Comparison of ENCODE assay signal across 8 mouse cellular contexts in the genomic region with DNA sequence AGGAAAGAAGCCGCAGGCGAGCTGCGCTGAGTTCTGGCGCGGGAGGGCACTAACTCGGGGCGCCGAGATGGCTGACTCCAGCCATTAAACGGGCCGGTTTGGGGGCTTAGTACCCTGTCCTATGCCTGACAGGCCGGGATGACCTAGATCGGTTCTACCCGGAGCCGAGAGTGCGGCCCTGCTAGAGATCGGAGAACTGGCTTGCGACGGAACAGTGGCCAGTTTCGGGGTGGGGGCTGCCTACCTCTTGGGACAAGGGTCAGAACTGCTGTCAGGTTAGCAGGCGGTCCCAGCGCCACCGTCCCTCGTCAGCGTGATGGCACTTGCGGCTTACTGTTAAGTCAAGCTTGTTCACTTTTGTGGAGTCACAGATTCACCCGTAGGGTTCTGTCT. TPM values are rescaled to one million over a fixed set of nuclear protein-coding genes. Genes with fewer than 3 reads are reported as not detected.
DNase-seq lines count a peak whose midpoint lies in the region; ATAC-seq and TF ChIP-seq lines count a peak whose summit lies in the region.

No protein-coding gene starts in this region.

- H3K9me3 ChIP-seq in heart, embryonic 11.5 days (replicated peaks; ENCODE audit: control insufficient read depth, low read length): no peaks in the 10 kb centered on the region
- H3K9me3 ChIP-seq in ES-Bruce4 (replicated peaks; ENCODE audit: control insufficient read depth, insufficient read depth, low read length, poor library complexity, severe bottlenecking): no peaks in the 10 kb centered on the region
- no peaks in the 10 kb centered on the region for H3K9me3 ChIP-seq in erythroblast, embryonic 14.5 days (ENCODE audit: control insufficient read depth, low read length)
- no peaks in the 10 kb centered on the region for H3K9me3 ChIP-seq in stomach, embryonic 14.5 days (ENCODE audit: control insufficient read depth, low read depth, low read length)

- no peak for TF ChIP-seq POLR2A in ES-Bruce4 (IDR thresholded peaks at IDR 0.05; ENCODE audit: insufficient read depth, low read length)
- TF ChIP-seq POLR2A in liver, adult 2 months (IDR thresholded peaks at IDR 0.05; ENCODE audit: extremely low read depth, insufficient read depth, low read length): no peak

- H3K36me3 ChIP-seq in heart, embryonic 11.5 days (ENCODE audit: control insufficient read depth, insufficient read depth, low read length): peaks cover 33% of the 10 kb centered on the region
- peaks cover 24% of the 10 kb centered on the region for H3K36me3 ChIP-seq in ES-Bruce4 (ENCODE audit: control insufficient read depth, insufficient read depth, low read length, poor library complexity, severe bottlenecking)
- peaks cover 76% of the 10 kb centered on the region for H3K36me3 ChIP-seq in erythroblast, embryonic 14.5 days (ENCODE audit: control insufficient read depth)
- H3K36me3 ChIP-seq in liver, adult 2 months (ENCODE audit: control insufficient read depth, insufficient read depth, low read length): peaks cover 18% of the 10 kb centered on the region; the same call in 1 of the 2 replicates
- H3K36me3 ChIP-seq in stomach, embryonic 14.5 days (ENCODE audit: control insufficient read depth, insufficient read depth, low read length): peaks cover 36% of the 10 kb centered on the region

- ATAC-seq in heart, embryonic 11.5 days (replicated peaks; ENCODE audit: insufficient number of reproducible peaks, low FRiP score, low TSS enrichment): no peak
- peak; percentile 38; the same call in 1 of the 2 replicates for ATAC-seq in stomach, embryonic 14.5 days (ENCODE audit: insufficient number of reproducible peaks, insufficient read depth, low FRiP score, low read depth)

- peaks cover 25% of the 10 kb centered on the region; the same call in 1 of the 2 replicates for H3K79me2 ChIP-seq in liver, adult 2 months (ENCODE audit: control insufficient read depth, insufficient read depth, low read length)

- TF ChIP-seq EP300 in ES-Bruce4 (IDR thresholded peaks at IDR 0.05; ENCODE audit: insufficient read depth, low read depth, low read length): no peak

- H3K4me2 ChIP-seq in heart, embryonic 11.5 days: peak overlapping the region; percentile 84
- peak overlapping the region; percentile 91 for H3K4me2 ChIP-seq in stomach, embryonic 14.5 days (replicated peaks; ENCODE audit: low read depth, low read length)

- peak overlapping the region; percentile 89 for H3K9ac ChIP-seq in heart, embryonic 11.5 days (ENCODE audit: low read depth, low read length)
- H3K9ac ChIP-seq in ES-Bruce4 (ENCODE audit: low read depth, poor library complexity, severe bottlenecking): peak overlapping the region; percentile 89
- H3K9ac ChIP-seq in liver, adult 2 months (ENCODE audit: low read depth, low read length): peak overlapping the region; percentile 82
- peak overlapping the region; percentile 94 for H3K9ac ChIP-seq in stomach, embryonic 14.5 days (replicated peaks; ENCODE audit: low read depth, low read length)

- peaks cover 32% of the 10 kb centered on the region for H3K4me1 ChIP-seq in heart, embryonic 11.5 days (ENCODE audit: control insufficient read depth, insufficient read depth, low read length)
- H3K4me1 ChIP-seq in ES-Bruce4 (ENCODE audit: control insufficient read depth, insufficient read depth, low read length): no peaks in the 10 kb centered on the region
- peaks cover 61% of the 10 kb centered on the region for H3K4me1 ChIP-seq in erythroblast, embryonic 14.5 days (ENCODE audit: control insufficient read depth)
- H3K4me1 ChIP-seq in liver, adult 2 months (ENCODE audit: control insufficient read depth, insufficient read depth, low read length): peaks cover 23% of the 10 kb centered on the region
- H3K4me1 ChIP-seq in stomach, embryonic 14.5 days (ENCODE audit: control insufficient read depth, insufficient read depth, low read length): peaks cover 12% of the 10 kb centered on the region

- TF ChIP-seq CTCF in ES-Bruce4 (IDR thresholded peaks at IDR 0.05; ENCODE audit: low read depth, low read length): no peak
- TF ChIP-seq CTCF in liver, adult 2 months (IDR thresholded peaks at IDR 0.05; ENCODE audit: low read depth, low read length): no peak

- H3K27me3 ChIP-seq in heart, embryonic 11.5 days (ENCODE audit: control insufficient read depth, insufficient read depth, low read length): no peaks in the 10 kb centered on the region
- H3K27me3 ChIP-seq in ES-Bruce4 (ENCODE audit: control insufficient read depth, insufficient read depth, low read length, poor library complexity, severe bottlenecking): no peaks in the 10 kb centered on the region
- no peaks in the 10 kb centered on the region for H3K27me3 ChIP-seq in erythroblast, embryonic 14.5 days (ENCODE audit: control insufficient read depth)
- no peaks in the 10 kb centered on the region for H3K27me3 ChIP-seq in liver, adult 2 months (ENCODE audit: control insufficient read depth, insufficient read depth, low read length)
- H3K27me3 ChIP-seq in stomach, embryonic 14.5 days (ENCODE audit: control insufficient read depth, insufficient read depth, low read length): no peaks in the 10 kb centered on the region

- peak overlapping the region; percentile 91 for H3K4me3 ChIP-seq in heart, embryonic 11.5 days (ENCODE audit: low read depth, low read length)
- peak overlapping the region; percentile 90 for H3K4me3 ChIP-seq in ES-Bruce4 (ENCODE audit: low read depth, low read length)
- H3K4me3 ChIP-seq in erythroblast, embryonic 14.5 days (replicated peaks): peak overlapping the region; percentile 70
- H3K4me3 ChIP-seq in liver, adult 2 months (ENCODE audit: insufficient read depth, low read depth, low read length): peak overlapping the region; percentile 83
- H3K4me3 ChIP-seq in stomach, embryonic 14.5 days (ENCODE audit: low read depth, low read length): peak overlapping the region; percentile 99

- under 1% methylated on average over 26 of the region's 26 CpGs for WGBS in heart, embryonic 11.5 days (ENCODE audit: insufficient replicate concordance)
- 0% methylated on average over 26 of the region's 26 CpGs for WGBS in liver, adult 2 months
- WGBS in stomach, embryonic 14.5 days: under 1% methylated on average over 26 of the region's 26 CpGs

- H3K27ac ChIP-seq in heart, embryonic 11.5 days (ENCODE audit: low read depth, low read length): peak overlapping the region; percentile 88
- H3K27ac ChIP-seq in ES-Bruce4 (ENCODE audit: insufficient read depth, low read length): no peak overlapping the region
- peak overlapping the region; percentile 91 for H3K27ac ChIP-seq in liver, adult 2 months (replicated peaks; ENCODE audit: insufficient read depth, low read depth, low read length)
- H3K27ac ChIP-seq in stomach, embryonic 14.5 days (ENCODE audit: low read length): peak overlapping the region; percentile 91

- no peak for DNase-seq in heart, adult 11 months
- peak; percentile 53 for DNase-seq in liver, adult 2 months (ENCODE audit: extremely low read depth, low read depth, low spot score)
- DNase-seq in ovary, adult 18-20 months (ENCODE audit: low spot score): no peak
- DNase-seq in cerebellum, postnatal 36 days: no peak

RNA-seq across cellular contexts. Expression of a gene that starts 0.4 kb away (rescaled TPM):
- 17.9 and 21.0 TPM in 2 replicates for polyA plus RNA-seq in heart, embryonic 11.5 days (2014; fragmentation: Nextera tagmentation; extraction: Ambion mirVana)
- polyA plus RNA-seq in ES-Bruce4 (2011; ENCODE audit: insufficient read depth, insufficient read length, low read depth, missing spikeins): 69.3 and 79.4 TPM in 2 replicates
- 0.78 and 0.93 TPM in 2 replicates for polyA plus RNA-seq in erythroblast, embryonic 14.5 days (2012)
- 1.7 and 3.2 TPM in 2 replicates for total RNA-seq in liver, adult 2 months (2014; rRNA removed)
- 5.9 and 8.3 TPM in 2 replicates for polyA plus RNA-seq in liver, adult 2 months (2012; rRNA removed)
- polyA plus RNA-seq in stomach, embryonic 14.5 days (2014; fragmentation: Nextera tagmentation; extraction: Ambion mirVana): 18.6 and 21.2 TPM in 2 replicates

RNA-seq across cellular contexts. Expression of a gene that starts 0.6 kb away (rescaled TPM):
- 97.7 and 104 TPM in 2 replicates for polyA plus RNA-seq in heart, embryonic 11.5 days (2014; fragmentation: Nextera tagmentation; extraction: Ambion mirVana)
- polyA plus RNA-seq in ES-Bruce4 (2011; ENCODE audit: insufficient read depth, insufficient read length, low read depth, missing spikeins): 29.3 and 35.5 TPM in 2 replicates
- 5.1 and 6.7 TPM in 2 replicates for polyA plus RNA-seq in erythroblast, embryonic 14.5 days (2012)
- 48.1 and 50.4 TPM in 2 replicates for total RNA-seq in liver, adult 2 months (2014; rRNA removed)
- polyA plus RNA-seq in liver, adult 2 months (2012; rRNA removed): 32.9 and 39.2 TPM in 2 replicates
- polyA plus RNA-seq in stomach, embryonic 14.5 days (2014; fragmentation: Nextera tagmentation; extraction: Ambion mirVana): 88.8 and 96.0 TPM in 2 replicates

RNA-seq across cellular contexts. Expression of a gene that starts 8.5 kb away (rescaled TPM):
- polyA plus RNA-seq in heart, embryonic 11.5 days (2014; fragmentation: Nextera tagmentation; extraction: Ambion mirVana): 22.7 TPM in 2 replicates
- 50.4 and 55.0 TPM in 2 replicates for polyA plus RNA-seq in ES-Bruce4 (2011; ENCODE audit: insufficient read depth, insufficient read length, low read depth, missing spikeins)
- 3.6 and 4.8 TPM in 2 replicates for polyA plus RNA-seq in erythroblast, embryonic 14.5 days (2012)
- total RNA-seq in liver, adult 2 months (2014; rRNA removed): 35.5 and 40.3 TPM in 2 replicates
- polyA plus RNA-seq in liver, adult 2 months (2012; rRNA removed): 108 and 132 TPM in 2 replicates
- polyA plus RNA-seq in stomach, embryonic 14.5 days (2014; fragmentation: Nextera tagmentation; extraction: Ambion mirVana): 33.4 and 35.1 TPM in 2 replicates

RNA-seq across cellular contexts. Expression of a gene that starts 23.8 kb away (rescaled TPM):
- polyA plus RNA-seq in heart, embryonic 11.5 days (2014; fragmentation: Nextera tagmentation; extraction: Ambion mirVana): 35.6 and 35.7 TPM in 2 replicates
- 34.7 and 35.8 TPM in 2 replicates for polyA plus RNA-seq in ES-Bruce4 (2011; ENCODE audit: insufficient read depth, insufficient read length, low read depth, missing spikeins)
- polyA plus RNA-seq in erythroblast, embryonic 14.5 days (2012): 0.99 and 1.3 TPM in 2 replicates
- 8.9 and 14.5 TPM in 2 replicates for total RNA-seq in liver, adult 2 months (2014; rRNA removed)
- polyA plus RNA-seq in liver, adult 2 months (2012; rRNA removed): 19.5 and 21.3 TPM in 2 replicates
- 21.5 and 24.3 TPM in 2 replicates for polyA plus RNA-seq in stomach, embryonic 14.5 days (2014; fragmentation: Nextera tagmentation; extraction: Ambion mirVana)

RNA-seq across cellular contexts. Expression of a gene that starts 40.1 kb away (rescaled TPM):
- 131 and 133 TPM in 2 replicates for polyA plus RNA-seq in heart, embryonic 11.5 days (2014; fragmentation: Nextera tagmentation; extraction: Ambion mirVana)
- polyA plus RNA-seq in ES-Bruce4 (2011; ENCODE audit: insufficient read depth, insufficient read length, low read depth, missing spikeins): 99.9 and 103 TPM in 2 replicates
- polyA plus RNA-seq in erythroblast, embryonic 14.5 days (2012): 2.8 and 4.0 TPM in 2 replicates
- total RNA-seq in liver, adult 2 months (2014; rRNA removed): 21.8 and 24.3 TPM in 2 replicates
- polyA plus RNA-seq in liver, adult 2 months (2012; rRNA removed): 21.9 and 22.4 TPM in 2 replicates
- 162 and 164 TPM in 2 replicates for polyA plus RNA-seq in stomach, embryonic 14.5 days (2014; fragmentation: Nextera tagmentation; extraction: Ambion mirVana)
